Mouse (Mus musculus) C2C12 (cell line): ENCODE results near the gene Pfkp. TPM values are rescaled to one million over a fixed set of nuclear protein-coding genes. Genes with fewer than 3 reads are reported as not detected.

Experiments
- H3K27me3 ChIP-seq: one replicate; pipeline ENCODE4 v1.6.1; 2011; ENCODE audit not compliant: control insufficient read depth, insufficient read depth, insufficient read length
- H3K36me3 ChIP-seq: one replicate; pipeline ENCODE4 v1.6.1; 2011; ENCODE audit not compliant: control insufficient read depth, insufficient read depth
- H3K4me3 ChIP-seq: one replicate; pipeline ENCODE4 v1.5.1; 2011; ENCODE audit warnings: mild to moderate bottlenecking, control low read depth; ENCODE audit not compliant: poor library complexity, insufficient read depth, severe bottlenecking
- H3K79me2 ChIP-seq: one replicate; pipeline ENCODE4 v1.6.1; 2011; ENCODE audit not compliant: control insufficient read depth, insufficient read depth
- H3K79me3 ChIP-seq: one replicate; pipeline ENCODE4 v1.6.1; 2011; ENCODE audit warnings: low read depth, control low read depth
- H3ac ChIP-seq: one replicate; pipeline ENCODE3; 2011; ENCODE audit warnings: low read depth; ENCODE audit not compliant: control insufficient read depth, insufficient read length
- CEBPB ChIP-seq: IDR thresholded peaks from one replicate; pipeline ENCODE4 v1.6.1; 2011; ENCODE audit warnings: low read depth, mild to moderate bottlenecking, control low read depth, moderate library complexity
- CTCF ChIP-seq: IDR thresholded peaks from one replicate; pipeline ENCODE4 v1.5.1; 2011; ENCODE audit not compliant: control insufficient read depth, insufficient read depth, insufficient read length
- FOSL1 ChIP-seq: IDR thresholded peaks from one replicate; pipeline ENCODE4 v1.8.0; 2011; ENCODE audit warnings: mild to moderate bottlenecking, low read length; ENCODE audit not compliant: poor library complexity, insufficient read depth, severe bottlenecking
- MAX ChIP-seq: IDR thresholded peaks from one replicate; pipeline ENCODE4 v1.6.1; 2011; ENCODE audit warnings: mild to moderate bottlenecking, control low read depth
- MYOD1 ChIP-seq: IDR thresholded peaks from one replicate; pipeline ENCODE4 v1.6.1; 2011; ENCODE audit warnings: low read depth; ENCODE audit not compliant: control insufficient read depth, insufficient read length
- MYOG ChIP-seq: IDR thresholded peaks from one replicate; pipeline ENCODE4 v1.6.1; 2011; ENCODE audit not compliant: control insufficient read depth, insufficient read length; ENCODE audit errors: extremely low read depth
- USF1 ChIP-seq: IDR thresholded peaks from one replicate; pipeline ENCODE4 v1.6.1; 2011; ENCODE audit warnings: low read depth, mild to moderate bottlenecking, control low read depth, moderate library complexity
- polyA plus RNA-seq: library from polyadenylated mRNA; unstranded; fragments of >200 nt; fragmentation: generic; extraction: Trizol; gene quantifications from one replicate; pipeline ENCODE4 v1.2.1, GENCODE M21; 2012; ENCODE audit warnings: missing spikeins

The Pfkp gene
- polyA plus RNA-seq, 1 experiment = 38.7 TPM

DNA sequence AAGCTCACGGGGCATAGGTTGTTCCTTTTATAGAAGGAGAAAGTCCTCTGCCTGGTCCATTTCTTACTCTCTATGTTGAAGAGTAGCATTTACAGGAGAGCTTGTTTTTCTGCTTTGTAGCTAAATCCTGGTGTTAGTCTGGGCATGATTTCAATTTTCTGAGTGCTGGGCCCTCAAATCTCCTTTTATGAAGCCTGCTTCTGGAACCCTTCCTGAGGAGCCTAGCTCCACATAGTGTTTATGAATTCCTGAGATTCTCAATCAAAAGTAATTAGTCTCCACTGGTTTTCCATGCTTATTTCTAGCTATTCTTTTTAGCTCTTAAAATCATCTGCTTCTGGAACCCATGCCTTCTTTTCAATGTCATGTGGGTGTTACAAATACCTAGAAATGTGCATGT, 16.9 kb upstream of the Pfkp start:
- H3K27me3 ChIP-seq = no peaks in the 10 kb centered on the region
- H3ac ChIP-seq = no peak overlapping the region
- TF ChIP-seq MYOD1 (no peak), FOSL1 (no peak), CEBPB (no peak), MAX (no peak), USF1 (no peak), MYOG (no peak), CTCF (no peak)
- H3K79me2 ChIP-seq = no peaks in the 10 kb centered on the region
- H3K4me3 ChIP-seq = no peak overlapping the region
- H3K36me3 ChIP-seq = no peaks in the 10 kb centered on the region
- H3K79me3 ChIP-seq = no peaks in the 10 kb centered on the region

DNA sequence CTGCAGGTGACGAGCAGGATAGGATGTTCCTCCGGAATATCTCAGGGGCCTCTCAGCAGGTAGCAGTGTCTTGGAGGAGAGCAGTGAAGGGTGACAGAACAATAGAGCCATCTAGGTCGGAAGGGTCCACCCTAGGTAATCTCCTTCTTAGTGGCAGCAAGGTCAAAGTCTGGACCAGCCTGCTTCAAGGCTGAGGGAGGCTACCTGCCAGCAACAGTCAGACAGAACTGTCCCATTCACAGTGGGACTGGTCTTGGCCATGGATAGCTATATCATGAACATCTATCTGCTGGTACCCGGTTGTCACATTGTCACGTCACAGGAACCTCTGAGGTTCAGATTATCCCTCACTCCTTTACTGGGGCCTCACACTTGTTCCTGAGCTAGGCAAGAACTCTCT, 15.6 kb upstream of the Pfkp start:
- Histone ChIP-seq H3K4me3 (no peak overlapping the region), H3K79me2 (no peaks in the 10 kb centered on the region), H3K36me3 (no peaks in the 10 kb centered on the region), H3ac (no peak overlapping the region), H3K27me3 (no peaks in the 10 kb centered on the region), H3K79me3 (no peaks in the 10 kb centered on the region)
- TF ChIP-seq USF1 (no peak), FOSL1 (no peak), CEBPB (no peak), MYOD1 (no peak), CTCF (no peak), MYOG (no peak)

DNA sequence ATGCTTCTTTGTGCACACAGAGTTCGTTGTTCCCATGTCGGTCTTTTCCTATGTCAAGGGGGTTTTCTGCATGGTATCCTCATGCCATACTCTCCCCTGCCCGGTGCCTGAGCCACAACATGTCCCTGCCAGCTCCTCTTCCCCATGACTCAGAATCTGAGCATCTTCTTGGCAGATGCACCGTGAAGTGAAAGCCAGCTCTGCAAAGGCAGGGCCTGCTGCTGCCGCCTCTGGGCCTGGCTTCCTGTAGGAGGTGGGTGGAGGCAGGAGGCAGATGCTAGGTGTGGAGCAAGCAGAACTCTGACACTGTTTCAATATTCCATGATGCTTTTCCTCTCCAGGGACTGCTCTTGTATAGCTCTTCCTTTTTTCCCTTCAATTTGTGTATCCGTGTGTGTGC, 10.7 kb upstream of the Pfkp start:
- Histone ChIP-seq H3K36me3 (no peaks in the 10 kb centered on the region), H3K79me2 (no peaks in the 10 kb centered on the region), H3K27me3 (no peaks in the 10 kb centered on the region), H3K79me3 (no peaks in the 10 kb centered on the region), H3ac (no peak overlapping the region), H3K4me3 (no peak overlapping the region)
- TF ChIP-seq CEBPB = no peak
- TF ChIP-seq MAX = no peak
- TF ChIP-seq FOSL1 = no peak
- TF ChIP-seq USF1 = no peak
- TF ChIP-seq CTCF = no peak
- no peak for TF ChIP-seq MYOG
- TF ChIP-seq MYOD1 = no peak

DNA sequence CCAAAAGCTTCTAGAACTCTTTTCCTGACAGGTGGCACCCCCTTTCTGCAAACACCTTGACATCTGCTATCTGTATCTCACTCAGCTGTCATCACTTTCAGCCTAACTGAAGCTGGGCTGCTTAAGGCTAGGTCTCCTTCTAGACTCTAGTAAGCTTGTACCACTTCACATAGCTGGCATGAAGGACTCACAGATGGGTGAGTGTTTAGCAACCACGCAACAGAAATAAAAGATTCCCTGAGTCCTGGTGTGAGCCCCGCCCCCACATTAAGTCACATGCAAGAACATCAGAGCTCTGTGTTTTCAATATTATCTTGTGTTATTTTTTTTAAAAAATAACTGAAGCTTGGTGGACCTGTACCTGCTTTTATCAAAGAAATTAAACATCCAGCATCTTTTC, 8.7 kb upstream of the Pfkp start:
- Histone ChIP-seq H3K79me3 (no peaks in the 10 kb centered on the region), H3K27me3 (no peaks in the 10 kb centered on the region)
- TF ChIP-seq FOSL1 (no peak), MAX (no peak), MYOD1 (no peak), MYOG (no peak), USF1 (no peak), CTCF (no peak), CEBPB (no peak)

DNA sequence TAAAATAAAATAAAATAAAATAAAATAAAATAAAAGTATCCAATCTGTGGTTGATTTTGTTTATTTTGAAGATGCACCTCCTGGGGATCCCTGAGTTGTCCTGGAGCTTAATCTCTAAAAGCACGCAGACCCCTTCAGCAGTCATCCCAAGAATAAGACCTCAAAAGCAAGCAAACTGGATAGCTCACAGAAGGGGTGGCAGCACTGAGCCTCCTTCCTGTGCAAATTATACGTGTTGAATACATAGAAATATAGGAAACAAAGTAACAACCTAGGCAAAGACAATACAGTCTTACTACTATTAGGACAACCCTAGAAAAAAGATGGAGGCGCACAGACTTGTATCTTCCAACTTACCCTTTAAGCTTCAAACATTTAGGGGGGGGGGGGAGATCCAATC, 965 bp upstream of the Pfkp start:
- Histone ChIP-seq H3K79me3 (no peaks in the 10 kb centered on the region), H3ac (no peak overlapping the region), H3K4me3 (no peak overlapping the region), H3K36me3 (no peaks in the 10 kb centered on the region), H3K79me2 (no peaks in the 10 kb centered on the region), H3K27me3 (no peaks in the 10 kb centered on the region)
- TF ChIP-seq MYOG (no peak), CEBPB (no peak), CTCF (no peak), USF1 (no peak), FOSL1 (no peak), MAX (no peak), MYOD1 (no peak)

More for the DNA sequence above, 8.7 kb upstream of the Pfkp start:
- no peak overlapping the region for H3ac ChIP-seq
- no peak overlapping the region for H3K4me3 ChIP-seq
- H3K79me2 ChIP-seq = no peaks in the 10 kb centered on the region
- H3K36me3 ChIP-seq = no peaks in the 10 kb centered on the region
